Mouse (Mus musculus): Measurements from ENCODE around the gene Cpvl. TPM values are rescaled to one million over a fixed set of nuclear protein-coding genes. Genes with fewer than 3 reads are reported as not detected.

Gene Cpvl
- polyA plus RNA-seq, 1 experiment from 2014 or later: not detected

DNA sequence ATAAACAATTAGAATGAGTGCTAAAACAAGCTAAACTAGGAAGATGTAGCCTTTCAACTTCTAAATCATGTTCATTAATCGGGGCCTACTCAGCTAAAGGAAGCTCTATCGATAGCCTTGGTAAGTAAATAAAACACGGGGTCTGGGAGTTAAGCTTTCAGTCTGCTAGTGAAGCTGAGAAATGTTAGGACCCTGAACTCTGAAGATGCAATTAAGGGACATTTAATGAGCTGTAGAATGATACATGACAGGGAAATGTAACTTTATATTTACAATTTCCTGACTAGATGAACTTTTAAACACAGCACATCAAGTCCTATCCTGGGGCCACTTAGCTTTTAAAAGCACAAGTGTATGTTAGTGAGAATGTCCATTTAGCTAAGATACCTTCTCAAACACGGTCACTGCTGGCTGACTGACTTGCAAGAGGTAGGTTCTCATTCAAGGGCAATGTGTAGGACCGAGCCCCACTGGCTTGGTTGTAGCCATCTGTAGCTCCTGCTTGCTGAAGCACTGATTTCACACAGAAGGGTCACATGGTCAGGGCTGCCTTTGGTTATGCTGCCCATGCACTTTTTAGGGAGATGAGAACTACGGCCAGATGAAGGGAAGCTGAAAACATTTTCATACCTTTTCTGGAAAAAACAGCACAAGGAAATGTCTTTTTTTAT, 66.2 kb downstream of the Cpvl start:
- Histone ChIP-seq H3K27me3 (ENCODE audit: control insufficient read depth, insufficient read depth, low read length) (no peaks in the 10 kb centered on the region; the same call in 1 of the 2 replicates), H3K27ac (ENCODE audit: low read depth, low read length) (no peak overlapping the region), H3K4me1 (ENCODE audit: control insufficient read depth, insufficient read depth, low read length) (peaks cover 19% of the 10 kb centered on the region), H3K9me3 (ENCODE audit: control insufficient read depth, low read length) (no peaks in the 10 kb centered on the region), H3K4me2 (no peak overlapping the region), H3K36me3 (ENCODE audit: control insufficient read depth, insufficient read depth, low read length) (no peaks in the 10 kb centered on the region), H3K4me3 (ENCODE audit: low read depth, low read length) (no peak overlapping the region), H3K9ac (ENCODE audit: low read length) (no peak overlapping the region)
- DNase-seq (ENCODE audit: low spot score, missing footprints): peak; percentile 78
- ATAC-seq (ENCODE audit: low FRiP score): no peak
- WGBS: 78% methylated on average over 6 of the region's 6 CpGs

DNA sequence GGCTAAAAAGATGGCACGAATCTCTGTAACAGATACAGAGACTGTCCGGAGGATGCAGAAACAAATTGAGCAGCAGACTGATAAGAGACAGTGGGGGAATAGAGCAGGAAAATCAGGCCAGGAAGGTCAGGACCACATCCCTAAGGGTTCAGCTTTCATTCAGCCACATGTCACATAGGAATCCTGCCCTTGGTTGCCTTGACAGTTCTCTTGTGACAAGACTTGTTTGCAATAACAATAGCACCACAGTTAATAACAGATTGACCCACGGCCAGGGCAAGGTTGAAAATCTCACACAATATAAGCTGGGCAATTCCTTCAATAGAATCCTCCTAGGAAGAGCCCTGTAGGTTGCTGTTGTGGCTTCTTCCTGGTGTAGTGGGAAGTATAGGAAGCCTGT, 68.5 kb downstream of the Cpvl start:
- 33% methylated on average over 3 of the region's 3 CpGs for WGBS
- Histone ChIP-seq H3K36me3 (ENCODE audit: control insufficient read depth, insufficient read depth, low read length) (no peaks in the 10 kb centered on the region), H3K4me3 (ENCODE audit: low read depth, low read length) (no peak overlapping the region), H3K27me3 (ENCODE audit: control insufficient read depth, insufficient read depth, low read length) (no peaks in the 10 kb centered on the region), H3K4me1 (ENCODE audit: control insufficient read depth, insufficient read depth, low read length) (peaks cover 19% of the 10 kb centered on the region), H3K9ac (ENCODE audit: low read length) (no peak overlapping the region), H3K27ac (ENCODE audit: low read depth, low read length) (no peak overlapping the region), H3K4me2 (no peak overlapping the region), H3K9me3 (ENCODE audit: control insufficient read depth, low read length) (no peaks in the 10 kb centered on the region)
- ATAC-seq (ENCODE audit: low FRiP score): no peak
- no peak for DNase-seq (ENCODE audit: low spot score, missing footprints)

DNA sequence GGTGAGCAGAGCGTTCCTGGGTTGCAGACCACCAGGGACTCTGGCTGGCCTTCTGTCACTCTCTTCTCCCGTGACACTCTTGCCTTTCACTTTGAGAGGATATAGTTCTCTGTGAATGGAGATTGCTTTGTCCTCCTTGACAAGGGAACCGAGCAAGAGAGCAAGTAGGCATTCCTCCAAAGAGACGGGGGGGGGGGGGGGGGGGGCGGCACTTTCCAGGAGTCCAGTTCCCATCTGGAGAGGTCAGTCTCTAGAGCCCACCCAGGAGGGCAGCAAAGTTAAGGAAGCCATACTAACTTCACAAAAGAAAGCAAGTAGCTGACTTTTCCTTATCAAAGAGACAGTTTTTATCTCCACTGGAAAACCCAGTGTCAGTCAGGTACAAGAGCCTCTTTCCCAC, 69.0 kb downstream of the Cpvl start:
- H3K4me1 ChIP-seq (ENCODE audit: control insufficient read depth, insufficient read depth, low read length): peaks cover 24% of the 10 kb centered on the region
- H3K36me3 ChIP-seq (ENCODE audit: control insufficient read depth, insufficient read depth, low read length): no peaks in the 10 kb centered on the region
- ATAC-seq (ENCODE audit: low FRiP score) (no peak), DNase-seq (ENCODE audit: low spot score, missing footprints) (peak; percentile 67)
- no peak overlapping the region for H3K9ac ChIP-seq (ENCODE audit: low read length)
- WGBS: 13% methylated on average over 3 of the region's 5 CpGs
- no peaks in the 10 kb centered on the region for H3K27me3 ChIP-seq (ENCODE audit: control insufficient read depth, insufficient read depth, low read length)
- no peak overlapping the region for H3K4me2 ChIP-seq
- H3K27ac ChIP-seq (ENCODE audit: low read depth, low read length): no peak overlapping the region
- H3K4me3 ChIP-seq (ENCODE audit: low read depth, low read length): no peak overlapping the region
- H3K9me3 ChIP-seq (ENCODE audit: control insufficient read depth, low read length): no peaks in the 10 kb centered on the region

DNA sequence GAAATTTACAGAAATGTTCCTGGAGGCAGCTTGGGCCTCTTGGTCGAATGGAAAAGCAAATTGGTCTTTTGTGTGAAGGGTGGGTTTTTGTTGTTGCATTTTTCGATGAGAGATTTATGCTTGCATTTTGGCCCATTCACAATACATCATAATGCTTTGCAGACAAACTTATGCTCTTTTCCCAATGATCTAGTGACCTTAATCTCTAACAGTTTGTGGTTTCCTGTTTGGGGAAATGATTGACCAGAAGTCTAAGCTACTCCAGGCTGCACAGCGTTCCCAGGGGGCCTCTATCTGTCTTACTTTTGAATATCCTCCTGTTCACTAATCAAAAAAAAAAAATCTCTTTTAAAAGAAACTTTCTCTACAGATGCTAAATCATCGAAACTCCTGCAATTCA, 71.6 kb downstream of the Cpvl start:
- no peak overlapping the region for H3K4me2 ChIP-seq
- H3K4me3 ChIP-seq (ENCODE audit: low read depth, low read length): no peak overlapping the region
- no peak overlapping the region for H3K27ac ChIP-seq (ENCODE audit: low read depth, low read length)
- no peak overlapping the region for H3K9ac ChIP-seq (ENCODE audit: low read length)
- DNase-seq (ENCODE audit: low spot score, missing footprints) (no peak), ATAC-seq (ENCODE audit: low FRiP score) (no peak)
- H3K9me3 ChIP-seq (ENCODE audit: control insufficient read depth, low read length): no peaks in the 10 kb centered on the region
- no peaks in the 10 kb centered on the region for H3K36me3 ChIP-seq (ENCODE audit: control insufficient read depth, insufficient read depth, low read length)
- no peaks in the 10 kb centered on the region for H3K27me3 ChIP-seq (ENCODE audit: control insufficient read depth, insufficient read depth, low read length)
- 74% methylated on average over 4 of the region's 4 CpGs for WGBS
- peaks cover 21% of the 10 kb centered on the region for H3K4me1 ChIP-seq (ENCODE audit: control insufficient read depth, insufficient read depth, low read length)

DNA sequence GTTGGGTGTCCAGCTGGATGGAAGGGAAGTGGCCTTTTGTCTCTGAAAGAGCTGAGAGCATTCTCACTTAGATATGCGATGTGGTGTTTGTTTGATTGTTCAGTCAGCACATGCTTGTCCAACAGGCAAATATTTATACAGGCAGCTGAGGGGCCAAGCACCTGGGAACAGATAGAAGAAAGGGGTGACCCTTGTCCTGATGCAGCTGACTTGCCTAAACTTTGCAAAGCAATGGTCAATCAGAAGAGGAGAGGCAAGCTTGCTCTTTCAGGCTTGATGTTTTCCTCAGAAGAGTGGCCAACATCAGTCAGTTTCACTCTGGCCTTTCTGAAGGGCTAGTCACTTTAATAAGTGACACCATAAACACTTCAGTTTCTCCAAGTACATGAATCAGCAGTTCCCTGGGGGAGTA, 72.4 kb downstream of the Cpvl start:
- H3K27ac ChIP-seq (ENCODE audit: low read depth, low read length): no peak overlapping the region
- no peaks in the 10 kb centered on the region for H3K27me3 ChIP-seq (ENCODE audit: control insufficient read depth, insufficient read depth, low read length)
- no peak overlapping the region for H3K9ac ChIP-seq (ENCODE audit: low read length)
- no peaks in the 10 kb centered on the region for H3K9me3 ChIP-seq (ENCODE audit: control insufficient read depth, low read length)
- ATAC-seq (ENCODE audit: low FRiP score) (no peak), DNase-seq (ENCODE audit: low spot score, missing footprints) (no peak)
- no peak overlapping the region for H3K4me2 ChIP-seq
- H3K4me1 ChIP-seq (ENCODE audit: control insufficient read depth, insufficient read depth, low read length): peaks cover 21% of the 10 kb centered on the region
- H3K36me3 ChIP-seq (ENCODE audit: control insufficient read depth, insufficient read depth, low read length): no peaks in the 10 kb centered on the region
- H3K4me3 ChIP-seq (ENCODE audit: low read depth, low read length): no peak overlapping the region
- 71% methylated on average over 1 of the region's 1 CpGs for WGBS

DNA sequence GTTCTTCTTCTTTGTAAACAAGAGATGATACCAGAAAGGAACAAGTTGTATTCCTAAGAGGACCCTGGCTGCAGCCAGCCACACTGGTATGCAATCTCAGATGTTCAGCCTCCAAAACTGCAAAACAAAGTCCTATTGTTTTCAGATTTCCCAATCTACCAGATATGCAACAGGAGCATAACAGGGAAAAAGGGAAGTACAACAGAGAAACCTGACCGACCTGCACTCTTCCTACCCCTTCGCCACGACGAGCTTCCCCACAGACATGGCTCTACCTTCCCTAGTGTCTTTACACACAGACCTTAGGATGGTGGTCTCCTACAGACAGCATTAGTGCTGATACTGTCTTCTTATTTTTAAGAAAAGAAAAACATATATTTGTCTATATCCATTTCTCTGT, 72.9 kb downstream of the Cpvl start:
- no peak for DNase-seq (ENCODE audit: low spot score, missing footprints)
- no peak overlapping the region for H3K27ac ChIP-seq (ENCODE audit: low read depth, low read length)
- H3K4me3 ChIP-seq (ENCODE audit: low read depth, low read length): no peak overlapping the region
- H3K9me3 ChIP-seq (ENCODE audit: control insufficient read depth, low read length): no peaks in the 10 kb centered on the region
- H3K36me3 ChIP-seq (ENCODE audit: control insufficient read depth, insufficient read depth, low read length): no peaks in the 10 kb centered on the region
- H3K4me2 ChIP-seq: no peak overlapping the region
- H3K9ac ChIP-seq (ENCODE audit: low read length): no peak overlapping the region
- no peak for ATAC-seq (ENCODE audit: low FRiP score)
- H3K4me1 ChIP-seq (ENCODE audit: control insufficient read depth, insufficient read depth, low read length): peaks cover 21% of the 10 kb centered on the region
- WGBS: 89% methylated on average over 4 of the region's 4 CpGs
- H3K27me3 ChIP-seq (ENCODE audit: control insufficient read depth, insufficient read depth, low read length): no peaks in the 10 kb centered on the region

DNA sequence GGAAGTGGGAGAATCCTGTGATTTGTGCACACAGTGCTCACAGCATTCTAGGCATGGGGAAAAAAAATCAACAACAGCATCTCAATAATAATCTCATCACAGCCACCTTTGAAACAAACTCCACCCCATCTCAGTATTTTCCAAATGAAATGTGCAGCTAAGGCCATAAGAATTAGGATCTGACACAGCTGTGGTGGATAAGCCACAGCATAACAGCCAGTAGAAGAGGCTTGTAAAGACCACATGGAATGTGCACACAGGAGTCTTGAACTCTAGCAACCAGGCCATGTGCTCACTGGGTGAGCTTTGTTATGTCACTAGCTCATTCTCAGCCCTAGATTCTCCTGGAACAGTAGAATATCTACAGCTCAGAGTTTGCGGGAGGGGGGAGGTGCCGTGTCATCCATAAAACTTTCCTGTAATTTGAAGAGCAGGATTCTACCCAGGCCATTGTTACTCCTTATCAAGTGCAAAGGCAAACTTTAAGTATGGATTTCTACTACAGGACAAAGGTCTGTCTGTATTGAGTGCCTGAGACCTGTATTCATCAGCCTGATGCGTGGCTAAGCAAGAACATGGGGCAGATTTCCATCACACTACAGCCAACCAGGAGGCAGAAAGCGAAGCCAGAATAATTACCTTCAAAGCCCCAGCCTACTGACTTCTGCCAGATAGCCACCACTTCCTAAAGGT, 73.6 kb downstream of the Cpvl start:
- Histone ChIP-seq H3K27me3 (ENCODE audit: control insufficient read depth, insufficient read depth, low read length) (no peaks in the 10 kb centered on the region), H3K36me3 (ENCODE audit: control insufficient read depth, insufficient read depth, low read length) (no peaks in the 10 kb centered on the region), H3K4me1 (ENCODE audit: control insufficient read depth, insufficient read depth, low read length) (peaks cover 17% of the 10 kb centered on the region), H3K9ac (ENCODE audit: low read length) (no peak overlapping the region), H3K9me3 (ENCODE audit: control insufficient read depth, low read length) (no peaks in the 10 kb centered on the region), H3K4me3 (ENCODE audit: low read depth, low read length) (no peak overlapping the region), H3K27ac (ENCODE audit: low read depth, low read length) (0 out of 2 replicates have a peak overlapping the region, but pooled peaks have one; percentile 22), H3K4me2 (no peak overlapping the region)
- DNase-seq (ENCODE audit: low spot score, missing footprints): no peak
- ATAC-seq (ENCODE audit: low FRiP score): no peak
- 93% methylated on average over 4 of the region's 4 CpGs for WGBS

DNA sequence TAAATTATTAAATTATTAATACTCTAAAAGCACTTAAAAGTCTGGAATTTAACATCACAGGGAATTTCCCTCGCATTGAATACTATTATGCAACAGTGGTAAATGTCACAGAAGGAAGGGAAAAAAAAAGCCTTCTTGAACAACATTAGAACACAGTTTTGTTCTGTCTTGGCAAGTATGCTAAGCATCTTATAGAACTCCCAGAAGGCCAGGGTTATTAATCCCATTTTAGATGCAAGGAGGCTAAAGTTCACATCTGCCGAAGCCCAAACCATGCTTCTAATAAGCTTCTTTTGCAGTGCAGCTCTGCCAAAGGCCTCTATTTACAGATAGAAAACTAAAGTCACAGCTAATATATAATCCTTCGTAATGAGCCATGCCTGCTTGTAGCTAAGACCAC, 74.3 kb downstream of the Cpvl start:
- DNase-seq (ENCODE audit: low spot score, missing footprints) (no peak), ATAC-seq (ENCODE audit: low FRiP score) (no peak)
- Histone ChIP-seq H3K4me3 (ENCODE audit: low read depth, low read length) (no peak overlapping the region), H3K36me3 (ENCODE audit: control insufficient read depth, insufficient read depth, low read length) (no peaks in the 10 kb centered on the region), H3K9ac (ENCODE audit: low read length) (no peak overlapping the region), H3K4me1 (ENCODE audit: control insufficient read depth, insufficient read depth, low read length) (peaks cover 10% of the 10 kb centered on the region), H3K27ac (ENCODE audit: low read depth, low read length) (0 out of 2 replicates have a peak overlapping the region, but pooled peaks have one; percentile 22), H3K9me3 (ENCODE audit: control insufficient read depth, low read length) (no peaks in the 10 kb centered on the region), H3K4me2 (no peak overlapping the region), H3K27me3 (ENCODE audit: control insufficient read depth, insufficient read depth, low read length) (no peaks in the 10 kb centered on the region)
- WGBS: 51% methylated on average over 3 of the region's 3 CpGs

DNA sequence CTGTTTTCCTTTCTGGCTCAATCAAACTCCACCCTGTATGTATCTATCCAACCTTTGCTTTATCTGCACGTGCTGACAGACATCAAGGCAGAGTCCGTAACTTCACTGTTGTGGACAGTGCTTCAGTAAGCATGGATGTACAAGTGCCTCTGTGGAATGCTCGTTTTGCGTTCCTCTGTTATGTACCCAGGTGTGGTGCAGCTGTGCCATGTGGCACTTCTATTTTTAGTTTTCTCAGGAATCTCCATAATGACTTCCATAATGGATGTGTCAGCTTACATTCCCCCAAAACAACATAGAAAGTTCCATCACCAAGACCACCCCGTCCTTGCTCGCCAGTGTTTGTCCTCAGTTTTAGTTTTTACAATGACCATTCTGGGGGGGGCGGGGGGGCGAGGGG, 76.7 kb downstream of the Cpvl start:
- Histone ChIP-seq H3K4me1 (ENCODE audit: control insufficient read depth, insufficient read depth, low read length) (peaks cover 8% of the 10 kb centered on the region), H3K36me3 (ENCODE audit: control insufficient read depth, insufficient read depth, low read length) (no peaks in the 10 kb centered on the region), H3K4me2 (no peak overlapping the region), H3K27ac (ENCODE audit: low read depth, low read length) (no peak overlapping the region), H3K9me3 (ENCODE audit: control insufficient read depth, low read length) (no peaks in the 10 kb centered on the region), H3K4me3 (ENCODE audit: low read depth, low read length) (no peak overlapping the region), H3K27me3 (ENCODE audit: control insufficient read depth, insufficient read depth, low read length) (no peaks in the 10 kb centered on the region), H3K9ac (ENCODE audit: low read length) (no peak overlapping the region)
- DNase-seq (ENCODE audit: low spot score, missing footprints) (no peak), ATAC-seq (ENCODE audit: low FRiP score) (no peak)
- 85% methylated on average over 8 of the region's 8 CpGs for WGBS

Data from midbrain, embryonic 11.5 days (tissue).